Mouse (Mus musculus) kidney, adult 18-20 months (tissue): ENCODE measurements at regions not wholly inside any gene's neighbourhood (a gene's known extent, or its start where the extent isn't known, plus 50 kb on each side); places are given as distances from the start of the nearest gene placed in this dataset.

Experiments used
- DNase-seq: peaks from one replicate; pipeline ENCODE4 v3.0.0; 2021

DNA sequence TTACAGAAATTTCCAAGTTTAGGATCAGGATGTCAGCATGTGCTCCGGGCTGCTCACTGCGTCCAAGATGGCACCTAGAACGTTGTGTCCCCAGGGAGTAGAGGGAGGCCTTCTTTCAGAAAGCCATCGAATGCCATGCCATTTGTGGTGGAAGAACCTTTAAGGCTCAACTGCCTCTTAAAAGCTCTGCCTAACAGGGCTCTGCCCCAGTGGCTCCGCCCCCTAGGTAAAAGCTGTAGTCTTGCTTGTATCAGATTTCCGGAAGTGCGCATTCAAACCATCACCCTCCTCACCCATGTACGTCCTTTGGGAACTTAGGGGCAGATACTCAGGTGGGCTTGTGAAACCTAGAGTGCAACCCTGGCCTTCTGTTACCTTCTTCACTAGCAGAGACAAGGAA is 54.0 kb upstream of the Psmd7 start:
- DNase-seq: no peak

GRCm38 (mm10) chr8:107647936-107648335 is 59.7 kb upstream of the Psmd7 start:
- DNase-seq: no peak

DNA sequence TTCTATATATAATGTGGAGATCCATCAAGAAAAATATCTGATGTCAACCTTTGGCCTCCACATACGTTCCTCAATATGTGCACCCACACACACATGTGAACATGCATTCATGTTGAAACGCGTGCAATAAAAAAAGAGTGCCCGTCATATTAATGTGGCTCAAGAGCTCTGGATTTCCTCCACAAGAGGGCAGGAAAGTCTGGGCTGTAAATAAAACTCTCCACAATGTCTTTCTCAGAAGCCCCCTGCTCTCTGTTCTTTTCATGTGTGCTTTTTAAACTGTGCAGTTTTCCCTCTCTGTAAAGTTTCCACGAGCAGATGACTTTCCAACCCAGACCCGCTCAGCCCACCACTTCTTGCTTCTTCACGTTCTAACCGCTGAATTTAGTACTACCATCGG is 62.0 kb upstream of the Psmd7 start:
- no peak for DNase-seq

DNA sequence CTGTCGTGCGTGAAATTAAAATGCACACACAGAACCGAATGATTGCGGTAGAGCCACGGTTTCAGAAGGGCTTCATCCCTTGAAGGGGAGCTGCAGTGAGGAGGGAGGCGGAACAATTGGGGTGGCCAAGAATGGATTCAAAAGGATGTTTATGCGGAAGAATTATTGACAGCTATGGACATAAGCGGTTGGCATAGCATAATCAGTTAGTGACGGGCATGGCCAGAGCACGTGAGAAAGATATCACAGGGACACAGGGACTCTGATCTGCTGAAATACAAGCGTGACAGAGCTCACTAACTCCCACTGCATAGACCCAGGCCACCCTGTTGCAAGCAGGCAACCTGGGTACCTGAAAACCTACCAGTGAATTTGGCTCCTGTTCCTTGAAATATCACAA is 63.2 kb upstream of the Psmd7 start:
- no peak for DNase-seq

GRCm38 (mm10) chr8:107652226-107652625 is 64.0 kb upstream of the Psmd7 start:
- DNase-seq: no peak

- DNase-seq: no peak
These were observed 65.4 kb upstream of the Psmd7 start for GRCm38 (mm10) chr8:107653711-107654110.

DNA sequence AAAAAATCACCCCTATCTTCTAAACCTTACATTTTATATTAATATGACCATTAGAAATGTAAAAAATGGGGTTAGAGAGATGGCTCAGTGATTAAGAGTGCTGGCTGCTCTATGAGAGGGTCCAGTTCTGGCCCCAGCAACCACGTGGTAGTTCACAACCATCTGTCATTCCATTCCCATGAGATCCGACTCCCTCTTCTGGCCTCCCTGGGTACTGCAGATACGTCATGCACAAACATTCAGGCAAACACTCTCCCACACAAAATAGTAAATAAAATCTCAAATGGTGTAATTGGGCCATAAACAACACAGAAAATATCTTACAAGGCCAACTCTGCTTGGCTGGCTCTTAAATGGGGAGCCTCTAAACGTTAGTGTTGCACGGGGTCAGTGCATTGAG is 68.4 kb upstream of the Psmd7 start:
- DNase-seq: no peak

GRCm38 (mm10) chr8:107657741-107658140 is 69.5 kb upstream of the Psmd7 start:
- no peak for DNase-seq

- DNase-seq: no peak
These were observed 70.1 kb upstream of the Psmd7 start for GRCm38 (mm10) chr8:107658386-107658785.

DNA sequence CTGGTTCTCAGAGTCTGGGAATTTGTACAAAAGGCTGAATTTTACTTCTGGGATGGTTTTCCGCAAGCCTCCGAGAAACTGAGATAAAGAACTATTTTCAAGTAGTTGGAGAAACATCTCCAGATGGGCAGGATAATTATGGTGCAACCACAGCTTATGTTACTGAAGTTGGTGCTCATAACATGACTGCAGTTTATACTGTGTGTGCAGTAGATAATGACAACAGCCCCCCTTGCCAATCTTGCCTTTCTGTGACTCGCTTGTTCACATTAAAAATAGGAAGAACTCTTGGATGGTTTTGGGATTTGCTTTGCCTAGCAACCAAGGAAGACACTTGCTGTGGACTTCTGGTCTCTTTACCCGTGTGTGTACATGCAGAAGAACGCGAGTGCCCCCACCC is 72.4 kb upstream of the Psmd7 start:
- no peak for DNase-seq

GRCm38 (mm10) chr8:107669608-107670007 is 81.3 kb upstream of the Psmd7 start:
- no peak for DNase-seq

GRCm38 (mm10) chr8:107671471-107671870 is 83.2 kb upstream of the Psmd7 start:
- DNase-seq: no peak

DNA sequence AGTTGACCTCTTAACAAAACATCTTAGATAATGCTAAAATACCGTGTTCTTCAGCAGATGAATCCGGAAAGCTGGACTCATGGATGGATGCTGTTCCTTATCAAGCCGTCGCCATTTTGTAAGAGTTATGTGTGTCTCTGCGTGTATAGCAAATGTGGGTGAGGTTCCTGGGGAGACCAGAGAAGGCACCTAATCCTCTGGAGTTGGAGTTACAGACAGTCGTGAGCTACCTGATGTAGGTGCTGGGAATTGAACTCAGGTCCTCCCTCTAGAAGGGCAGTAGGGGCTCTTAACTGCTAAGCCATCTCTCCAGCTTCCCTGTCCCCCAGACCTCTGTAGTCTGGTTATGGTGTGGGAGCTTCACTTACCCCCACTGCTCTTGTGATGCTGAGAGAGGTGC is 84.4 kb upstream of the Psmd7 start:
- DNase-seq: no peak

- no peak for DNase-seq
These were observed 93.8 kb upstream of the Psmd7 start for GRCm38 (mm10) chr8:107682066-107682465.

DNA sequence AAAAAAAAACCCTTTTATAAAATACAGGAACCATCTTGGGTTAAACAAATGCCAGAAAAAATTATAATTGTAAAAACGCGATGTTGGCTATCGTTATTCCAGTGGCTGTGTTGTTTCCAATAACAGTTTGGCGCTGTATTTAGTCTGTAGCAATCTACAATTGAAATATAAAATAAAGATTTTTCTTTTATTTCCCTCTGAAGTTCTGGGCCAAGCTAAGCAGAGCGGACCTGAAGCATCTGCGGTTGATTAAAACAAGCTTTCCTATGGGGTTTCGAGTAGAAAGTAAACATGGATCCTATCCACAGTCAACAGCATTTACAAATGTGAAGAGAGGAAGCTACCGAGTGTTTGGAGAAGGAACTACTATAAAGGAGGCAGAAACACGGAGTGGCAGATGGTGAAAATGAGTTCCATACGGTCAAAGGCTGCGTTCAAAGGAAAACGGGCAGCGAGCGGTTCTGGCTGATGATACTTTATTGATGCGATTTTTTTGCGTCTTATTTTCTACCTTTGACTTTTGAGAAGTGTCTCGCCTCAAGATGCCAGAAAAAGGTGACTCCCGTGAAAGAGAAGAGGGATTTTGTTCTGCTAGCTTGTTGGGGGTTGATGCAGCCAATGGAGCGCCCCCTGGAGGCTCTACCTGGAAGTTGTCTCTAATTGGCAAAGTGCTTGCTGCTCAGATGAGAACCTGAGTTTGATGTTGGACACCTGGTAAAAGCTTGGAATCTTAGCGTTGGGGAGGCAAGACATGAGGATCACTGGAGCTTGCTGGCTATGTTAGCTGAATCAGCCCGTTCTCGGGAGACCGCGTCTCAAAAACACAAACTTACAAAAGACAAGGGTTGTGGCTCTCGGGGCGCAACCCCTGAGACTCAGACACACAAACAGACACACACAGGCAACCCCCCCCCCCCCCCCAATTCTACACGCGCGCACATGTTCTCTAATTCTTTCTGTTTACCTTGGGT is 96.7 kb upstream of the Psmd7 start:
- peak; percentile 6 for DNase-seq

DNA sequence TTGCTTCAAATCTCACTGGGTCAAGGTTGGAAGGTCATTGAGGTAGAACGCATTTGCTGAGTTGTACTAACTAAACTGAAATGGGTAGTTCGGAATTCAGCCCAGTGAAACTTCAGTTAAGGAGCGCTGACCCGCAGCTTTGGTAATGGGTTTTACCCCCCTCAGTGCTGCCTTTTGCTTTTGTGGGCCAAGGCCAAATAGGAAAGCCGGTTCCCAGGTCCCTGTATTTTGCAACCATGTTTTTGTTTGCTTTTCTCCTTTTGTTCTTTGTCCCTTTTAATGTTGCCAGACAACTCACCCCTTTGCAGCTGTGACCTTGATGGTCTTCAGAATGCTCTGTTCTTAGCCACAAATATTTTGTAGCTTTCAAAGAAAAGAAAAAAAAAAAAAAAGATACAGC is 98.7 kb upstream of the Psmd7 start:
- DNase-seq: no peak

- DNase-seq: no peak
These were observed 99.3 kb upstream of the Psmd7 start for GRCm38 (mm10) chr8:107687529-107687928.

GRCm38 (mm10) chr8:107689020-107689419 is 100.8 kb upstream of the Psmd7 start:
- no peak for DNase-seq

- DNase-seq: no peak
These were observed 103.0 kb upstream of the Psmd7 start for GRCm38 (mm10) chr8:107691251-107691650.

DNA sequence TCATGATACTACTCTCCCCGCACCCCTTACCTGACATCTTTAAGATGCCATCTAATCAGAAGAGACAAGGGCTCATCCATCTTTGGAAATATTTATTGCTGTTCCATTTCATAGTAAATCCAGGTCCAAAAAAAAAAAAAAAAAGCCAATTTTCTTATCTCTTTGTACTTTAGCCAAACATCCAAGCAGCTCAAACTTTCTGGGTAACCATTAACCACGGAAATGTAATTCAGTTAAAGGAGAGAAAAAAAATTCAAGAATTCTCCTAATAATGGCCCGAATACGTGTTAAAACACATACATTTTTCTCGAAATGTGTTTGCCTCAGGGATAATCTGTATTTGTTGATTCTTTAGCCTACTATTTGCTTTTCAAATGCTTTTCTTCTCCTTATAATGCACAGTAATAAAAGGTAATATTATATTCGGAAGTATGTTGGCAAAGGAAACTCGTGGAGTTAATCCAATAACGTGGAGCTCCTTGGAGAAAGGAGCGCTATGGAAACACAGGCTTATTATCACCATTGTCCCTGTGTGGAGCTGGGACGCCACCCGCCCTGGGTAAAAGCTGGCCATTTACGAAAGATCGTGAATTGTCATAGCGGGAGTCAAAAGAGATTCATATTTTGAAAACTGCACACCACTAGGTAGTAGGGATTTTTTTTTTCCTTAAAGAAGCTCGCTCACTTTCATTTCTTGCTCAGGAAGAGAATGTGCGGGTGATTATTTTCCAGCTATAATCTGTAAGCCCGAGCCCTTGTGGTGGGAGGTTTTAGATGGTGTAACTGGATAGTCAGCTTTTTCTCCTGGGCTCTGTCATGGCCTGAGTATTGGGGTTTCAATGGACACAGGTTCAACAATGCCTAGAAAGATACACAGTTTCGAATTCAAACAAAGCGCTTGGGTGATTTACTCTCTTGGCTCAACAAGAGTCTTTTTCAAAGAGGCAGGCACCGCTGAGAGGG is 108.4 kb upstream of the Psmd7 start:
- DNase-seq: no peak

DNA sequence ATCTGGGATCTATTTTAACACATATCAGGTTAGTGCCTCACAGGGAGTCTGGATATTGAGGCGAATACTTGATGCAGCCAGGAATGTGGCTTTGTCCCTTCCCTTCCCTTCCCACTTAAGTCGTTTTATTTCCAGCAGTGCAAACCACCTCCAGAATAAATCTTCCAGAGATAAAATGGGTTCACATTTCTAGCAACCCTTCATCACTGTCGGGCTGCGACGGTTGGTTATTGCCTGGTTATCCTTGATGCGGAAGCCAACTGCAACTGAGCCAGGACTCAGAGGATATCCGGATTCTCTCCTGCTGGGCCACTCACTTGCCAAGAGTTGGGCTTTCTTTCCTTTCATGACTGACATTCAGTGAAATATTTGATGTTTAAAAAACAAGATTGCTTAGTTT is 111.0 kb upstream of the Psmd7 start:
- no peak for DNase-seq

- DNase-seq: no peak
These were observed 111.5 kb upstream of the Psmd7 start for GRCm38 (mm10) chr8:107699759-107700158.

DNA sequence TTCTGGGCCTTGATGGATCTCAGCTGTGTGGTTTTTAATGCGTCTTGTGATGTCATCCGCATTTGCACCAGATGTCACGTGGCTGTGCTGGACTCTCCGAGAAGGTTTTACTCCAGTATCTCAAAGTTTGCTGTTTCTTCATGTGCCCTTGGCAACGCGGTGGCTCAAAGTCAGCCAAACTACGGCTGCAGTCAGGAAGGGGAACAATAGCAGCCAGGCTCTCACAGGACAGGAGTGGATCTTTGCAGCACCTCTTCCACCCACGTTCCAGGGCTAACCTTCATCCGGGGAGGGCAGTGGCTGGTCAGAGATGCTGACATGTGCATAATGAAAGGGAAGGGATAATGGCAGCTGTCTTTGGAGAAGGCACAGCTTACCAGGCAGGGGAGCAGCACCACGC is 127.6 kb upstream of the Psmd7 start:
- no peak for DNase-seq

- no peak for DNase-seq
These were observed 129.6 kb upstream of the Psmd7 start for GRCm38 (mm10) chr8:107717856-107718255.
